Mouse (Mus musculus) spleen, adult 2 months (tissue): ENCODE results near the gene Wnt3.

ENCODE experiments used
- CTCF ChIP-seq: fragments of 200-500 bp; IDR thresholded peaks from 2 replicates; pipeline ENCODE4 v1.5.1; 2011; ENCODE audit warnings: mild to moderate bottlenecking, inconsistent platforms; ENCODE audit not compliant: insufficient read depth, insufficient read length, insufficient replicate concordance; ENCODE audit errors: extremely low read depth
- POLR2A ChIP-seq: fragments of 200-500 bp; IDR thresholded peaks from 2 replicates; pipeline ENCODE4 v1.6.1; 2011; ENCODE audit warnings: low read depth, low read length, inconsistent platforms

- TF ChIP-seq CTCF = no peak
- TF ChIP-seq POLR2A = no peak
These were observed 91.4 kb downstream of the Wnt3 start for GRCm38 (mm10) chr11:103865346-103865745.
